In the genomic region with DNA sequence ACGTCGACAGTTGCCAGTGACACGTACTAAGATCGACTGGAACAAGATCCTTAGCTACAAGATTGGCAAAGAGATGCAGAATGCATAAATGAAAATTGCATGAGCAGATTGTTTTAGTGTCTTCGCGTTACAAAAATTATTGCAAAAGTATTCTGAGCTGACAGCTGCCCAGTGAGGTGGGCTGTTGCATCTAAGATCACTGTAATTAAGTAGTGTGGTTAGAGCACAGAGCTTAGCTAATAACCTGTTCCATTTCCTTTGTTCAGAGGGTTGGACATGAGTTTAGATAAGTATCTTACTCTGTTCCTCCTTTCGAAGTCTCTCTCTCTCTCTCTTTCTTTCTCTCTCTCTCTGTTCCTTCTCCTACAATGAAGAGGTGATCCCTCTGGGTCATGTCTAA, we compare ENCODE assay signal across 21 mouse cellular contexts. TPM values are rescaled to one million over a fixed set of nuclear protein-coding genes. Genes with fewer than 3 reads are reported as not detected.
DNase-seq lines count a peak whose midpoint lies in the region; ATAC-seq and TF ChIP-seq lines count a peak whose summit lies in the region.
"Had no signal": no experiment of that assay in that cellular context is flagged by ENCODE, and none has a peak within 500 bp of the region (broad histone marks: within the 10 kb centered on the region; RNA-seq: fewer than 3 reads in every experiment).

No protein-coding gene starts in this region.

- H3K9ac ChIP-seq in forebrain, embryonic 15.5 days (replicated peaks), result no peak overlapping the region
- H3K9ac ChIP-seq in forebrain, embryonic 13.5 days, result no peak overlapping the region
- H3K9ac ChIP-seq: embryonic facial prominence, embryonic 13.5 days; embryonic facial prominence, embryonic 15.5 days had no signal

- H3K4me1 ChIP-seq in forebrain, embryonic 15.5 days, result no peaks in the 10 kb centered on the region
- H3K4me1 ChIP-seq in forebrain, embryonic 13.5 days, result no peaks in the 10 kb centered on the region
- H3K4me1 ChIP-seq: embryonic facial prominence, embryonic 13.5 days; embryonic facial prominence, embryonic 15.5 days had no signal

- no peak for DNase-seq in layer of hippocampus, adult 2 months (ENCODE audit: low spot score in 2 of 2)
- DNase-seq in layer of hippocampus, adult 8-10 months (ENCODE audit: low spot score in 2 of 2), result no peak
- no peak for DNase-seq in spleen, adult 18-20 months
- DNase-seq in testis, postnatal 10 days (ENCODE audit: low spot score), result no peak
- DNase-seq: adrenal gland, adult 2 months; adrenal gland, postnatal 10 days; adrenal gland, postnatal 25 days; cerebellum, adult 11 months; cerebellum, adult 18-20 months; cerebellum, adult 8-10 months; cerebellum, adult 9-11 months; cerebellum, postnatal 14 days; cerebellum, postnatal 36 days; embryo, embryonic 11 days had no signal

- peak overlapping the region; percentile 34; the same call in 1 of the 2 replicates for H3K27ac ChIP-seq in forebrain, embryonic 15.5 days (replicated peaks)
- H3K27ac ChIP-seq in forebrain, embryonic 13.5 days, result no peak overlapping the region
- H3K27ac ChIP-seq in layer of hippocampus, adult 2 months, result peak overlapping the region; percentile 28; the same call in 1 of the 2 replicates
- H3K27ac ChIP-seq: embryonic facial prominence, embryonic 13.5 days; embryonic facial prominence, embryonic 15.5 days had no signal

- no peak for TF ChIP-seq CTCF in layer of hippocampus, adult 2 months (conservative IDR thresholded peaks at IDR 0.05)

- no peak overlapping the region for H3K4me2 ChIP-seq in forebrain, embryonic 15.5 days (replicated peaks)
- no peak overlapping the region for H3K4me2 ChIP-seq in forebrain, embryonic 13.5 days
- H3K4me2 ChIP-seq: embryonic facial prominence, embryonic 13.5 days; embryonic facial prominence, embryonic 15.5 days had no signal

- WGBS in forebrain, embryonic 15.5 days, result 74% methylated on average over 7 of the region's 7 CpGs
- 92% methylated on average over 7 of the region's 7 CpGs for WGBS in forebrain, embryonic 13.5 days

- no peaks in the 10 kb centered on the region for H3K27me3 ChIP-seq in forebrain, embryonic 15.5 days
- no peaks in the 10 kb centered on the region for H3K27me3 ChIP-seq in forebrain, embryonic 13.5 days
- H3K27me3 ChIP-seq: embryonic facial prominence, embryonic 13.5 days; embryonic facial prominence, embryonic 15.5 days had no signal

- no peaks in the 10 kb centered on the region for H3K9me3 ChIP-seq in forebrain, embryonic 15.5 days
- H3K9me3 ChIP-seq in forebrain, embryonic 13.5 days (replicated peaks), result no peaks in the 10 kb centered on the region
- H3K9me3 ChIP-seq: embryonic facial prominence, embryonic 13.5 days; embryonic facial prominence, embryonic 15.5 days had no signal

- ATAC-seq in forebrain, embryonic 15.5 days (replicated peaks), result no peak
- no peak for ATAC-seq in forebrain, embryonic 13.5 days
- ATAC-seq in granulocyte monocyte progenitor cell, adult 5-6 weeks (replicated peaks; ENCODE audit: poor library complexity, severe bottlenecking), result peak; percentile 68
- peak; percentile 68 for ATAC-seq in megakaryocyte progenitor cell, adult 5-6 weeks (replicated peaks; ENCODE audit: poor library complexity)
- ATAC-seq: forebrain, embryonic 16.5 days had no signal

- H3K36me3 ChIP-seq in forebrain, embryonic 15.5 days, result peaks cover 54% of the 10 kb centered on the region
- H3K36me3 ChIP-seq in forebrain, embryonic 13.5 days (ENCODE audit: poor library complexity, severe bottlenecking), result peaks cover 72% of the 10 kb centered on the region

- H3K4me3 ChIP-seq in forebrain, embryonic 15.5 days, result no peak overlapping the region
- no peak overlapping the region for H3K4me3 ChIP-seq in forebrain, embryonic 13.5 days
- no peak overlapping the region for H3K4me3 ChIP-seq in layer of hippocampus, adult 2 months
- H3K4me3 ChIP-seq: embryonic facial prominence, embryonic 13.5 days; embryonic facial prominence, embryonic 15.5 days had no signal

RNA-seq across cellular contexts. Expression of a gene that starts 27.4 kb away (rescaled TPM):
- polyA plus RNA-seq in forebrain, embryonic 15.5 days (2015; fragmentation: Nextera tagmentation; extraction: Ambion mirVana), result 61.3 and 68.2 TPM in 2 replicates
- 49.5 and 52.4 TPM in 2 replicates for polyA plus RNA-seq in forebrain, embryonic 13.5 days (2015; fragmentation: Nextera tagmentation; extraction: Ambion mirVana)
- total RNA-seq in layer of hippocampus, adult 2 months (2021), result 10 to 100 TPM; 53.8 to 56.1 TPM
- 10 to 100 TPM; 31.5 to 58.0 (median 46.3) TPM for total RNA-seq in layer of hippocampus, adult 8-10 months (2022)
- 30.0 and 31.2 TPM in 2 replicates for total RNA-seq in granulocyte monocyte progenitor cell, adult 5-6 weeks (2014; fragmentation: Nextera tagmentation)
- 42.6 and 45.5 TPM in 2 replicates for total RNA-seq in granulocyte monocyte progenitor cell, adult 5-6 weeks (2017)
- total RNA-seq in megakaryocyte progenitor cell, adult 5-6 weeks (2015), result 32.6 and 46.3 TPM in 2 replicates
- total RNA-seq in megakaryocyte progenitor cell, adult 5-6 weeks (2017), result 37.4 and 40.3 TPM in 2 replicates

RNA-seq across cellular contexts. Expression of a gene that starts 29.3 kb away (rescaled TPM):
- polyA plus RNA-seq in forebrain, embryonic 15.5 days (2015; fragmentation: Nextera tagmentation; extraction: Ambion mirVana), result 245 and 257 TPM in 2 replicates
- 245 and 247 TPM in 2 replicates for polyA plus RNA-seq in forebrain, embryonic 13.5 days (2015; fragmentation: Nextera tagmentation; extraction: Ambion mirVana)
- 100 to 1,000 TPM; 300 to 302 TPM for total RNA-seq in layer of hippocampus, adult 2 months (2021)
- 100 to 1,000 TPM; 271 to 292 (median 278) TPM for total RNA-seq in layer of hippocampus, adult 8-10 months (2022)
- 193 and 213 TPM in 2 replicates for total RNA-seq in granulocyte monocyte progenitor cell, adult 5-6 weeks (2014; fragmentation: Nextera tagmentation)
- 372 and 413 TPM in 2 replicates for total RNA-seq in granulocyte monocyte progenitor cell, adult 5-6 weeks (2017)
- total RNA-seq in megakaryocyte progenitor cell, adult 5-6 weeks (2015), result 277 and 326 TPM in 2 replicates
- total RNA-seq in megakaryocyte progenitor cell, adult 5-6 weeks (2017), result 334 and 345 TPM in 2 replicates

Comparison
In these comparisons a context has a peak if more than half of its experiments do, and no peak if none do; other contexts are left out.
1. ATAC-seq: peak in granulocyte monocyte progenitor cell, adult 5-6 weeks (single experiment) and megakaryocyte progenitor cell, adult 5-6 weeks (single experiment); none in forebrain, embryonic 15.5 days (single experiment) and forebrain, embryonic 13.5 days (single experiment).